ENCODE assay signal across 8 mouse cellular contexts in genomic region chr16:34573151-34573802, GRCm38 (mm10). TPM values are rescaled to one million over a fixed set of nuclear protein-coding genes. Genes with fewer than 3 reads are reported as not detected.
A peak's percentile ranks its signal among the peaks of the same experiment; 100 is the strongest.
DNase-seq lines count a peak whose midpoint lies in the region; ATAC-seq and TF ChIP-seq lines count a peak whose summit lies in the region.

Gene Kalrn, minus strand, starts transcription at chr16:34573532.

- under 1% methylated on average over 84 of the region's 84 CpGs for WGBS in cerebellum, adult 2 months
- under 1% methylated on average over 84 of the region's 84 CpGs for WGBS in hindbrain, embryonic 10.5 days
- under 1% methylated on average over 73 of the region's 84 CpGs for WGBS in lung, embryonic 14.5 days

- H3K4me2 ChIP-seq in lung, embryonic 14.5 days: peak within 1 kb of the TSS; percentile 93

- H3K9me3 ChIP-seq in hindbrain, embryonic 10.5 days: no peaks in the 10 kb centered on the region
- no peaks in the 10 kb centered on the region for H3K9me3 ChIP-seq in lung, embryonic 14.5 days (ENCODE audit: low read depth, low read length)

- TF ChIP-seq POLR2A in cerebellum, adult 2 months (IDR thresholded peaks at IDR 0.05; ENCODE audit: borderline replicate concordance, insufficient read depth, low read length): no peak

- peak; percentile 86 for DNase-seq in MN1 (ENCODE audit: low spot score)
- peak; percentile 87 to 90 for DNase-seq in cerebellum, adult 2 months
- DNase-seq in frontal cortex, adult 2 months (ENCODE audit: extremely low spot score in 1 of 2, low spot score in 1 of 2): peak; percentile 70 to 90
- peak; percentile 93 for DNase-seq in hindbrain, embryonic 10.5 days (ENCODE audit: low spot score)
- peak; percentile 79 to 85 for DNase-seq in layer of hippocampus, adult 8-10 months (ENCODE audit: low spot score in 2 of 2)
- DNase-seq in lung, embryonic 14.5 days: peak; percentile 94
- peak; percentile 86 for DNase-seq in ovary, postnatal 14 days (ENCODE audit: low spot score)
- peak; percentile 54 to 56 for DNase-seq in thymus, postnatal 36 days

- no peak within 1 kb of the TSS for H3K27ac ChIP-seq in cerebellum, adult 2 months (ENCODE audit: insufficient read depth, low read length)
- H3K27ac ChIP-seq in hindbrain, embryonic 10.5 days: peak within 1 kb of the TSS; percentile 99
- H3K27ac ChIP-seq in lung, embryonic 14.5 days (ENCODE audit: low read depth): peak within 1 kb of the TSS; percentile 90

- H3K27me3 ChIP-seq in cerebellum, adult 2 months (ENCODE audit: control insufficient read depth, insufficient read depth, low read length): no peaks in the 10 kb centered on the region; the same call in 1 of the 2 replicates
- H3K27me3 ChIP-seq in hindbrain, embryonic 10.5 days (ENCODE audit: insufficient read depth, poor library complexity, severe bottlenecking): peaks cover 6% of the 10 kb centered on the region; the same call in 1 of the 2 replicates
- H3K27me3 ChIP-seq in lung, embryonic 14.5 days (ENCODE audit: insufficient read depth, low read length): no peaks in the 10 kb centered on the region

- peak within 1 kb of the TSS; percentile 59 for H3K4me3 ChIP-seq in cerebellum, adult 2 months (replicated peaks; ENCODE audit: insufficient read depth, low read depth, low read length)
- peak within 1 kb of the TSS; percentile 97 for H3K4me3 ChIP-seq in hindbrain, embryonic 10.5 days
- H3K4me3 ChIP-seq in lung, embryonic 14.5 days (ENCODE audit: low read depth, low read length): peak within 1 kb of the TSS; percentile 80

- peaks cover 9% of the 10 kb centered on the region for H3K36me3 ChIP-seq in hindbrain, embryonic 10.5 days
- H3K36me3 ChIP-seq in lung, embryonic 14.5 days (ENCODE audit: insufficient read depth): no peaks in the 10 kb centered on the region

- ATAC-seq in lung, embryonic 14.5 days (ENCODE audit: insufficient read depth): peak; percentile 92

- peak within 1 kb of the TSS; percentile 96 for H3K9ac ChIP-seq in lung, embryonic 14.5 days

- no peaks in the 10 kb centered on the region for H3K4me1 ChIP-seq in cerebellum, adult 2 months (ENCODE audit: control insufficient read depth, insufficient read depth, low read length)
- peaks cover 33% of the 10 kb centered on the region for H3K4me1 ChIP-seq in hindbrain, embryonic 10.5 days (replicated peaks)
- peaks cover 10% of the 10 kb centered on the region for H3K4me1 ChIP-seq in lung, embryonic 14.5 days (ENCODE audit: insufficient read depth)

- peak; percentile 49; the same call in 1 of the 2 replicates for TF ChIP-seq CTCF in cerebellum, adult 2 months (IDR thresholded peaks at IDR 0.05; ENCODE audit: borderline replicate concordance, insufficient read depth, low read depth, low read length)
- peak; percentile 68 for TF ChIP-seq CTCF in lung, embryonic 14.5 days (IDR thresholded peaks at IDR 0.05; ENCODE audit: low read depth)

RNA-seq across cellular contexts. Expression of gene Kalrn, which starts in this region (rescaled TPM):
- 17.9 and 19.7 TPM in 2 replicates for polyA plus RNA-seq in cerebellum, adult 2 months (2012; rRNA removed)
- polyA plus RNA-seq in frontal cortex, adult 2 months (2012; rRNA removed): 177 and 178 TPM in 2 replicates
- 14.2 and 16.6 TPM in 2 replicates for polyA plus RNA-seq in hindbrain, embryonic 10.5 days (2016; fragmentation: Nextera tagmentation; extraction: Ambion mirVana)
- 100 to 1,000 TPM; 495 to 557 (median 508) TPM for total RNA-seq in layer of hippocampus, adult 8-10 months (2022)
- polyA plus RNA-seq in lung, embryonic 14.5 days (2014; fragmentation: Nextera tagmentation; extraction: Ambion mirVana): 15.0 and 17.0 TPM in 2 replicates
